Mouse (Mus musculus): ENCODE data around the gene Gm21970. TPM values are rescaled to one million over a fixed set of nuclear protein-coding genes. Genes with fewer than 3 reads are reported as not detected.

The Gm21970 gene
- polyA plus RNA-seq, 1 experiment = not detected

DNA sequence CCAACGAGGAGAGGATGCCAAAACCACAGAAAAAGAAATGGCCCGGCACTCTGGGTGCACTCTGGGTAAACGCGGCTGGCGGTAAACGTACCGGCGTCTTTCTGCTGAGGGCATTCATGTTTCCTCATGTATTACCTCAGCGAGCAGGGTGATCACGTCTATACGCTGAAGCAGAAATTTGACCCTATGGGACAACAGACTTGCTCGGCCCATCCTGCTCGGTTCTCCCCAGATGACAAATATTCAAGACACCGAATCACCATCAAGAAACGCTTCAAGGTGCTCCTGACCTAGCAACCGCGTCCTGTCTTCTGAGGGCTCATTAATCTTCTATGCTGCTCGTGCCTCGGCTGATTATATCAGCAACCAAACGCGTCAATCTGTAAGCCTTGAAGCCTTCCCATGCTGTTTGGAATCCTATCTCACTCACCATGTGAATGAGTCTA is 66.8 kb downstream of the Gm21970 start:
- TF ChIP-seq CTCF (IDR thresholded peaks at IDR 0.05; ENCODE audit: control insufficient read depth, insufficient read depth, insufficient replicate concordance, low read depth, low read length) (no peak), POLR2A (IDR thresholded peaks at IDR 0.05; ENCODE audit: control insufficient read depth, low read depth, low read length) (no peak)
- Histone ChIP-seq H3K27ac (ENCODE audit: control insufficient read depth, insufficient read depth, low read depth, low read length) (no peak overlapping the region), H3K36me3 (ENCODE audit: control insufficient read depth, insufficient read depth, low read length) (no peaks in the 10 kb centered on the region), H3K4me3 (ENCODE audit: control insufficient read depth, low read depth, low read length) (no peak overlapping the region), H3K4me1 (ENCODE audit: control insufficient read depth, insufficient read depth, low read length) (no peaks in the 10 kb centered on the region), H3K27me3 (ENCODE audit: control insufficient read depth, insufficient read depth, low read length) (no peaks in the 10 kb centered on the region)

DNA sequence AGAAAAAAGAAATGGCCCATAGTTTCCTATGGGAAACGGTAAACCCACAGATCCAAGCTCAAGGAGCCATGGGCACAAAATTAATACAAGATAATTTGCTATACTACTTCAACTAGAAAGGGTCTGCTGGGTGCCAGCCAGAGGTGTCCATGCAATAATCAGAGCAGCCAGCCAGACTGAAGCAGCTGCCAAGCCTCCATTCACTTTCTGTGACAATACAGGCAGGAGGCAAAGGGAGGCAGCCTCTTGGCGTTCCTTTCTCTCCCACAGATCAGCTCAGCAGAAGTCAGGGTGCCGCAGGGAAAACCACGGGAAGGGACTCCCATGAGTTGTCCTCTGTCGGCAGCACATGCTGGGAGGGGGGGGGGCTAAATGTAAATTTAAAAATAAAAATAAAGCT is 67.5 kb downstream of the Gm21970 start:
- TF ChIP-seq POLR2A (IDR thresholded peaks at IDR 0.05; ENCODE audit: control insufficient read depth, low read depth, low read length) (no peak), CTCF (IDR thresholded peaks at IDR 0.05; ENCODE audit: control insufficient read depth, insufficient read depth, insufficient replicate concordance, low read depth, low read length) (no peak)
- Histone ChIP-seq H3K4me1 (ENCODE audit: control insufficient read depth, insufficient read depth, low read length) (no peaks in the 10 kb centered on the region), H3K4me3 (ENCODE audit: control insufficient read depth, low read depth, low read length) (no peak overlapping the region), H3K27ac (ENCODE audit: control insufficient read depth, insufficient read depth, low read depth, low read length) (no peak overlapping the region), H3K27me3 (ENCODE audit: control insufficient read depth, insufficient read depth, low read length) (no peaks in the 10 kb centered on the region), H3K36me3 (ENCODE audit: control insufficient read depth, insufficient read depth, low read length) (no peaks in the 10 kb centered on the region)

DNA sequence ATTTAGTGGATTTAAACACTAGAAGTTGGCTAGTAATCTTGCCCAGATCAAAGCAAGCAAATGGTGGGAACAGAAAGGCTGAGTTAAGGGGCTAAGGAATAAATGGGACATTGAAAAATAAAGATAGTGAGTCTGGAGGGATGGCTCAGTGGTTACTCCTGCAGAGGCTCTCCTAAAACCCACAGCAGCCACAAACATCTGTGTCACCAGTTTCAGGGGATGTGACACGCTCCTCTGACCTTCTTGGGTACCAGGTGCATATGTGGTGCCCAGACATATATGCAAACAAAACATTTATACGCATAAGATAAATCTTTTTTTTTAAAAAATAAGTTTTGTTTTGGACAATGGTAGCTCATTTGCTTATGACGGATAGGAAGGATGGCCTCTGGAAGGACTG is 67.9 kb downstream of the Gm21970 start:
- H3K27ac ChIP-seq (ENCODE audit: control insufficient read depth, insufficient read depth, low read depth, low read length) = no peak overlapping the region
- H3K4me3 ChIP-seq (ENCODE audit: control insufficient read depth, low read depth, low read length) = no peak overlapping the region
- no peak for TF ChIP-seq POLR2A (IDR thresholded peaks at IDR 0.05; ENCODE audit: control insufficient read depth, low read depth, low read length)
- no peak for TF ChIP-seq CTCF (IDR thresholded peaks at IDR 0.05; ENCODE audit: control insufficient read depth, insufficient read depth, insufficient replicate concordance, low read depth, low read length)
- H3K4me1 ChIP-seq (ENCODE audit: control insufficient read depth, insufficient read depth, low read length) = no peaks in the 10 kb centered on the region
- H3K27me3 ChIP-seq (ENCODE audit: control insufficient read depth, insufficient read depth, low read length) = no peaks in the 10 kb centered on the region
- no peaks in the 10 kb centered on the region for H3K36me3 ChIP-seq (ENCODE audit: control insufficient read depth, insufficient read depth, low read length)

DNA sequence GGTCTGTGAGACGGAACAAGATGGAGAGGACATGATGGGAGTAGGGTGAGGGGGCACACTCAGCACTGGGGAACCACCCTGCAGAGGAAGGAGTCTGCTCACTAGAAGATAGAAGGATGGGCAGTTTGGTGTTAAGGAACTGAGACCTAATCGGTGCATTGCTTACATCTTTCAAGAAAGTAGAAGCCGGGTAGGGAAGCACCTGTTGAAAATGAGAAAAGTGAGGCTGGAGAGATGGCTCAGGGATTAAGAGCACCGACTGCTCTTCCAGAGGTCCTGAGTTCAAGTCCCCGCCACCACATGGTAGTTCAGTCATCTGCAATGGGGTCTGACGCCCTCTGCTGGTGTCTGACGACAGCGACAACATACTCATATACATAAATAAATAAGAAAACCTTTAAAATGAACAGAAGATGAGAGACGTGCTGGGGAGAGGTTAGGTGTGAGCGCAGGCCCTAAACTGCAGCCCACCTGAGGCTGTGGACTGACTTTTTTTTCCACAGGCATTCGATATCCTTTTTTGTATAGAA is 68.4 kb downstream of the Gm21970 start:
- Histone ChIP-seq H3K27ac (ENCODE audit: control insufficient read depth, insufficient read depth, low read depth, low read length) (no peak overlapping the region), H3K4me1 (ENCODE audit: control insufficient read depth, insufficient read depth, low read length) (peaks cover 3% of the 10 kb centered on the region), H3K36me3 (ENCODE audit: control insufficient read depth, insufficient read depth, low read length) (no peaks in the 10 kb centered on the region), H3K4me3 (ENCODE audit: control insufficient read depth, low read depth, low read length) (no peak overlapping the region), H3K27me3 (ENCODE audit: control insufficient read depth, insufficient read depth, low read length) (no peaks in the 10 kb centered on the region)
- TF ChIP-seq POLR2A (IDR thresholded peaks at IDR 0.05; ENCODE audit: control insufficient read depth, low read depth, low read length) = no peak
- no peak for TF ChIP-seq CTCF (IDR thresholded peaks at IDR 0.05; ENCODE audit: control insufficient read depth, insufficient read depth, insufficient replicate concordance, low read depth, low read length)

DNA sequence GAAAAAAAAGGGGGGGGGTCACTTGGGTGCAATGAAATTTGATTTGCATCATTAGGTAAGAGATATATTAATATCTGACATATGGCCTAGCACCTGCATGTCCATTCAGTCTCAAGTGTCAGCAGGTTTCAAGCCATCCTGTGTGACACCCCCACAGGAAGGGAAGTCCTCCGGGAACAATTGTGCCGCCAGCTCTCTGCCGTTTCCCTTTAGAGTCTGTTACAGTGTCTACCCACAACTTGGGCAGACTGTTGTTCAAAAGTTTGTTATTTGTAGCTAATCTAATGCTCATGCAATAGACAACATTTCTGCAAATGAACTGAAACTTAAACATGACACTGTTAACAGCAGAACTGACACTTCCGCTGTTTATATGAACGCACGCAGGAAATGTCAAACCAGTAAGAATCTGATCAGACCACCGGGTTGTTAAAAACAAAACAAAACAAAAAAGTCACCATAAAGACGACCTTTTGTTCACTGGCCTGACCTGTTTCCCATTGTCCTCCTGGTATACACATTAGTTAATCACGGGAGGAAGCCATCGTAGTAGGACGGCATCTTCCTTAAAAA is 69.6 kb downstream of the Gm21970 start:
- Histone ChIP-seq H3K4me3 (ENCODE audit: control insufficient read depth, low read depth, low read length) (no peak overlapping the region), H3K36me3 (ENCODE audit: control insufficient read depth, insufficient read depth, low read length) (no peaks in the 10 kb centered on the region), H3K4me1 (ENCODE audit: control insufficient read depth, insufficient read depth, low read length) (peaks cover 14% of the 10 kb centered on the region), H3K27me3 (ENCODE audit: control insufficient read depth, insufficient read depth, low read length) (no peaks in the 10 kb centered on the region), H3K27ac (ENCODE audit: control insufficient read depth, insufficient read depth, low read depth, low read length) (no peak overlapping the region)
- TF ChIP-seq CTCF (IDR thresholded peaks at IDR 0.05; ENCODE audit: control insufficient read depth, insufficient read depth, insufficient replicate concordance, low read depth, low read length) = no peak
- no peak for TF ChIP-seq POLR2A (IDR thresholded peaks at IDR 0.05; ENCODE audit: control insufficient read depth, low read depth, low read length)

DNA sequence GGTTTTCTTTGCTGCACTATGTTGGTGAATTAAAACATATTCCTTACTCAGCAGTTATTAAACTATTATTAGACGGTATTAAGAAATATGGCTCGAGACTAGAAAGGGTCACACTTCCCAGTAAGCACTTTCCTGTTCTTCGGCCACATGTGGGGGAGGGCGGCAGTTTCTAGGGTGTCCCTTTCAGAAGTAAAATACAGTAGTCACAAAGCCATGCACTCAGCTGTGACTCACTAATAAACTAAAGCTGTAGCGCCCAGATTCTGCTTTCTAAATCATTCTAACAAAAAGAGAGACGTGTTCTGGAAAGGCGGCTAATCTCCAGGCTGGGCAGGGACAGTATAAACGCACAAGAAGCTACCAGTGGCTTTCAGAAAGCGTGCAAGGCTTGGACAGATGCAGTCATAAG is 70.3 kb downstream of the Gm21970 start:
- Histone ChIP-seq H3K4me1 (ENCODE audit: control insufficient read depth, insufficient read depth, low read length) (peaks cover 16% of the 10 kb centered on the region), H3K36me3 (ENCODE audit: control insufficient read depth, insufficient read depth, low read length) (no peaks in the 10 kb centered on the region), H3K27ac (ENCODE audit: control insufficient read depth, insufficient read depth, low read depth, low read length) (no peak overlapping the region), H3K27me3 (ENCODE audit: control insufficient read depth, insufficient read depth, low read length) (no peaks in the 10 kb centered on the region), H3K4me3 (ENCODE audit: control insufficient read depth, low read depth, low read length) (no peak overlapping the region)
- TF ChIP-seq CTCF (IDR thresholded peaks at IDR 0.05; ENCODE audit: control insufficient read depth, insufficient read depth, insufficient replicate concordance, low read depth, low read length) = no peak
- TF ChIP-seq POLR2A (IDR thresholded peaks at IDR 0.05; ENCODE audit: control insufficient read depth, low read depth, low read length) = no peak

DNA sequence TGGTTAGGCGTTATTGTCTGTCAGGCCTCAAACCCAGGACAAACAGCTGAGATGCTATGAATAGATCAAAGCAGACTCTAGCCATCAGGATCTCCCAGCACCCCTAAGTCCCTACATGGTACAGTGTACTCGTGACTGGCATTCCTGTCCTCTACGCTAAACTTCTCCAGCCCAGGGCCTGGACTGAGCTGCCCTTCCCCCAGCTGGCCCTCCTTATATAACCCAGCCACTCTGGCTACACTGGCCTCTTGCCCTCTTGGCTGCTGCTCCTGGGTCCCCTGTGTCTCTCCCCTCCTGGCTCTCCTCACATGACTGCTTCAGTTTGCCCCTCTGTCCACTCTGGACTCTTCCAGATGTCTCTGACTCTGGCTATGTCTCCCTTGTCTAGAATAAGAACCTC is 71.1 kb downstream of the Gm21970 start:
- no peaks in the 10 kb centered on the region for H3K27me3 ChIP-seq (ENCODE audit: control insufficient read depth, insufficient read depth, low read length)
- H3K27ac ChIP-seq (ENCODE audit: control insufficient read depth, insufficient read depth, low read depth, low read length) = no peak overlapping the region
- no peak overlapping the region for H3K4me3 ChIP-seq (ENCODE audit: control insufficient read depth, low read depth, low read length)
- TF ChIP-seq POLR2A (IDR thresholded peaks at IDR 0.05; ENCODE audit: control insufficient read depth, low read depth, low read length) (no peak), CTCF (IDR thresholded peaks at IDR 0.05; ENCODE audit: control insufficient read depth, insufficient read depth, insufficient replicate concordance, low read depth, low read length) (no peak)
- peaks cover 16% of the 10 kb centered on the region for H3K4me1 ChIP-seq (ENCODE audit: control insufficient read depth, insufficient read depth, low read length)
- H3K36me3 ChIP-seq (ENCODE audit: control insufficient read depth, insufficient read depth, low read length) = no peaks in the 10 kb centered on the region
